Mouse (Mus musculus) olfactory bulb, adult 2 months (tissue): ENCODE measurements around the gene Orm1. TPM values are rescaled to one million over a fixed set of nuclear protein-coding genes. Genes with fewer than 3 reads are reported as not detected.

ENCODE experiments used
- H3K27ac ChIP-seq: fragments of 200-500 bp; 2 replicates; pipeline ENCODE4 v1.5.1; 2012; ENCODE audit warnings: low read depth, low read length; ENCODE audit not compliant: insufficient read depth
- H3K4me1 ChIP-seq: fragments of 200-500 bp; 2 replicates; pipeline ENCODE4 v1.6.1; 2012; ENCODE audit warnings: low read length; ENCODE audit not compliant: control insufficient read depth, insufficient read depth
- H3K4me3 ChIP-seq: fragments of 200-500 bp; 2 replicates; pipeline ENCODE4 v1.5.1; 2012; ENCODE audit warnings: mild to moderate bottlenecking, low read depth, low read length, moderate library complexity; ENCODE audit not compliant: insufficient read depth
- CTCF ChIP-seq: fragments of 200-500 bp; IDR thresholded peaks from 2 replicates; pipeline ENCODE4 v1.5.1; 2012; ENCODE audit warnings: low read depth, mild to moderate bottlenecking, low read length, moderate library complexity; ENCODE audit not compliant: insufficient read depth
- POLR2A ChIP-seq: fragments of 200-500 bp; IDR thresholded peaks from 2 replicates; pipeline ENCODE4 v1.6.1; 2012; ENCODE audit warnings: mild to moderate bottlenecking, low read depth, low read length, moderate library complexity; ENCODE audit not compliant: insufficient read depth
- WGBS: fragments of 180-500 bp; shearing (Covaris S2); methylation state at CpG from one replicate; pipeline ENCODE4 v1.1.7; 2018; 5-methylcytosine and 5-hydroxymethylcytosine counted together
- polyA plus RNA-seq: library from polyadenylated mRNA; stranded (reverse); fragments of >200 nt; gene quantifications from 2 replicates; pipeline ENCODE4 v1.2.4, GENCODE M21; 2012; ENCODE audit warnings: low replicate concordance; ENCODE audit not compliant: missing spikeins, insufficient read depth, insufficient read length

Gene Orm1
- polyA plus RNA-seq, 1 experiment, result not detected

- WGBS, result 71% methylated on average over 6 of the region's 6 CpGs
- TF ChIP-seq POLR2A, result no peak
- TF ChIP-seq CTCF, result no peak
- H3K4me3 ChIP-seq, result no peak overlapping the region
- H3K27ac ChIP-seq, result no peak overlapping the region
- peaks cover 13% of the 10 kb centered on the region for H3K4me1 ChIP-seq
These were observed 43.7 kb downstream of the Orm1 start for GRCm38 (mm10) chr4:63388029-63388428.

- H3K4me3 ChIP-seq, result no peak overlapping the region
- no peak overlapping the region for H3K27ac ChIP-seq
- 0 out of 2 replicates have a peak, but pooled peaks cover 10% of the 10 kb centered on the region for H3K4me1 ChIP-seq
- no peak for TF ChIP-seq CTCF
- no peak for TF ChIP-seq POLR2A
- 59% methylated on average over 8 of the region's 8 CpGs for WGBS
These were observed 44.9 kb downstream of the Orm1 start for GRCm38 (mm10) chr4:63389121-63389886.

GRCm38 (mm10) chr4:63389887-63390528, 45.6 kb downstream of the Orm1 start:
- TF ChIP-seq POLR2A (no peak), CTCF (no peak)
- Histone ChIP-seq H3K4me3 (no peak overlapping the region), H3K27ac (no peak overlapping the region), H3K4me1 (0 out of 2 replicates have a peak, but pooled peaks cover 10% of the 10 kb centered on the region)
- WGBS, result 73% methylated on average over 11 of the region's 11 CpGs

GRCm38 (mm10) chr4:63391322-63391721, 47.0 kb downstream of the Orm1 start:
- 86% methylated on average over 6 of the region's 6 CpGs for WGBS
- H3K4me1 ChIP-seq, result 0 out of 2 replicates have a peak, but pooled peaks cover 10% of the 10 kb centered on the region
- no peak overlapping the region for H3K4me3 ChIP-seq
- H3K27ac ChIP-seq, result no peak overlapping the region
- TF ChIP-seq POLR2A (no peak), CTCF (no peak)

Other genes with a start within 250 kb of the Orm1 start
- gene Ambp, start 189.8 kb upstream of the Orm1 start, polyA plus RNA-seq, result not detected in 2 replicates
- not detected in 2 replicates for gene Kif12, start 172.4 kb upstream of the Orm1 start, polyA plus RNA-seq
- not detected in 2 replicates for gene Col27a1, start 130.6 kb upstream of the Orm1 start, polyA plus RNA-seq
- not detected in 2 replicates for gene Orm3, start 11.6 kb downstream of the Orm1 start, polyA plus RNA-seq
- not detected in 2 replicates for gene Orm2, start 17.9 kb downstream of the Orm1 start, polyA plus RNA-seq
- gene Akna, start 58.8 kb downstream of the Orm1 start, polyA plus RNA-seq, result not detected in 2 replicates
- not detected in 2 replicates for gene Whrn, start 151.4 kb downstream of the Orm1 start, polyA plus RNA-seq
- gene Atp6v1g1, start 200.2 kb downstream of the Orm1 start, polyA plus RNA-seq, result not detected in 2 replicates
- not detected in 2 replicates for gene Tmem268, start 214.2 kb downstream of the Orm1 start, polyA plus RNA-seq